Mouse (Mus musculus): ENCODE measurements around the gene Grid2. TPM values are rescaled to one million over a fixed set of nuclear protein-coding genes. Genes with fewer than 3 reads are reported as not detected.

Grid2 gene
- polyA plus RNA-seq, 1 experiment = not detected

- TF ChIP-seq GATA1 (IDR thresholded peaks at IDR 0.05; ENCODE audit: low read length) (no peak), TAL1 (IDR thresholded peaks at IDR 0.05; ENCODE audit: low read length) (no peak)
- no peaks in the 10 kb centered on the region for H3K4me1 ChIP-seq (ENCODE audit: control insufficient read depth)
- no peaks in the 10 kb centered on the region for H3K27me3 ChIP-seq (ENCODE audit: control insufficient read depth)
- H3K36me3 ChIP-seq (ENCODE audit: control insufficient read depth) = no peaks in the 10 kb centered on the region
- H3K4me3 ChIP-seq (replicated peaks) = no peak overlapping the region
- H3K9me3 ChIP-seq (ENCODE audit: control insufficient read depth, low read length) = no peaks in the 10 kb centered on the region
These were observed 1173.2 kb downstream of the Grid2 start for GRCm38 (mm10) chr6:64428898-64429297.

DNA sequence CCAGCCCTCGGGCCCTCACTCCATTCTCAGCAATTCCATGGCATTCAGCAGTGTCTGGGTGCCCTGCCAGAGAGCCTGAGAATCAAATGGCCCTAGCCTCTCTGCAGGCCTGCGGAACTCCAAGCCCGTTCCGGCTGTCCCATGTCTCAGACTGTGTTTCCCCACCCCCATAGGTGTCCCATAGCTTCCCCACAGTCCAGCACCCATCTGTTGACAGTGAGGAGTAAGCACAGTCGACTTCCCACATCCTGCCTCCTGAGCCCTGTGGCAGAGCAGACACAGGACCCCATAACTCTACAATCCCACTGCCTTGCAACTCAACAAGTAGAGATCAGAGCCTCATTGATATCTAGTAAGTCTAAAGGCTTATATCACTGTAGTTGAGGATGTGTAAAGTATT lies 1192.5 kb downstream of the Grid2 start:
- Histone ChIP-seq H3K9me3 (ENCODE audit: control insufficient read depth, low read length) (peaks cover 2% of the 10 kb centered on the region; the same call in 1 of the 2 replicates), H3K4me1 (ENCODE audit: control insufficient read depth) (no peaks in the 10 kb centered on the region), H3K36me3 (ENCODE audit: control insufficient read depth) (no peaks in the 10 kb centered on the region), H3K4me3 (replicated peaks) (no peak overlapping the region), H3K27me3 (ENCODE audit: control insufficient read depth) (no peaks in the 10 kb centered on the region)
- TF ChIP-seq TAL1 (IDR thresholded peaks at IDR 0.05; ENCODE audit: low read length) (no peak), GATA1 (IDR thresholded peaks at IDR 0.05; ENCODE audit: low read length) (no peak)

- no peaks in the 10 kb centered on the region for H3K4me1 ChIP-seq (ENCODE audit: control insufficient read depth)
- H3K9me3 ChIP-seq (ENCODE audit: control insufficient read depth, low read length) = peaks cover 2% of the 10 kb centered on the region; the same call in 1 of the 2 replicates
- TF ChIP-seq TAL1 (IDR thresholded peaks at IDR 0.05; ENCODE audit: low read length) = no peak
- TF ChIP-seq GATA1 (IDR thresholded peaks at IDR 0.05; ENCODE audit: low read length) = no peak
- no peak overlapping the region for H3K4me3 ChIP-seq (replicated peaks)
- no peaks in the 10 kb centered on the region for H3K36me3 ChIP-seq (ENCODE audit: control insufficient read depth)
- H3K27me3 ChIP-seq (ENCODE audit: control insufficient read depth) = no peaks in the 10 kb centered on the region
These were observed 1193.2 kb downstream of the Grid2 start for GRCm38 (mm10) chr6:64448864-64449355.

DNA sequence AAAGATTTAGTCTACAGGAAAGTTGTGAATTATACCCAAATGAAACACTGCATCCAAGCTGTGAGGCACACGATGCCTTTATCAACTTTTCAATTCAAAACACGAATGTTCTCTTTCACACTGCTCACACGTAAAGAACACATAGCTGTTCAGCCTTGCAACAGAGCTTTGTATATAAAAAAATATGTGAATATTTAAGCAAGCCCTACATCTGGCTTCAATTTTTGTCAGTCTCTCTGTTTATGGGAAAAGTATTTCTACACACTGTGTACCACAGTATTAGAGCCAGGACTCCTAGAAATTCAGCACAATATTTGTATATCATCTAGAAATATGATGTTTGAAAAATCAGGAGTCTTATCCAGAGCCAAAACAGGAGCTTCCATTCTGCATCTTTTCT lies 1195.1 kb downstream of the Grid2 start:
- no peak for TF ChIP-seq GATA1 (IDR thresholded peaks at IDR 0.05; ENCODE audit: low read length)
- TF ChIP-seq TAL1 (IDR thresholded peaks at IDR 0.05; ENCODE audit: low read length) = no peak
- Histone ChIP-seq H3K9me3 (ENCODE audit: control insufficient read depth, low read length) (peaks cover 2% of the 10 kb centered on the region; the same call in 1 of the 2 replicates), H3K27me3 (ENCODE audit: control insufficient read depth) (no peaks in the 10 kb centered on the region), H3K4me1 (ENCODE audit: control insufficient read depth) (no peaks in the 10 kb centered on the region), H3K36me3 (ENCODE audit: control insufficient read depth) (no peaks in the 10 kb centered on the region), H3K4me3 (replicated peaks) (no peak overlapping the region)

GRCm38 (mm10) chr6:64479884-64480283 lies 1224.2 kb downstream of the Grid2 start:
- TF ChIP-seq GATA1 (IDR thresholded peaks at IDR 0.05; ENCODE audit: low read length) (no peak), TAL1 (IDR thresholded peaks at IDR 0.05; ENCODE audit: low read length) (no peak)
- no peaks in the 10 kb centered on the region for H3K36me3 ChIP-seq (ENCODE audit: control insufficient read depth)
- peaks cover 3% of the 10 kb centered on the region; the same call in 1 of the 2 replicates for H3K9me3 ChIP-seq (ENCODE audit: control insufficient read depth, low read length)
- H3K4me1 ChIP-seq (ENCODE audit: control insufficient read depth) = no peaks in the 10 kb centered on the region
- H3K27me3 ChIP-seq (ENCODE audit: control insufficient read depth) = no peaks in the 10 kb centered on the region
- H3K4me3 ChIP-seq (replicated peaks) = no peak overlapping the region

- Histone ChIP-seq H3K36me3 (ENCODE audit: control insufficient read depth) (no peaks in the 10 kb centered on the region), H3K9me3 (ENCODE audit: control insufficient read depth, low read length) (peaks cover 3% of the 10 kb centered on the region; the same call in 1 of the 2 replicates), H3K27me3 (ENCODE audit: control insufficient read depth) (no peaks in the 10 kb centered on the region), H3K4me3 (replicated peaks) (no peak overlapping the region), H3K4me1 (ENCODE audit: control insufficient read depth) (no peaks in the 10 kb centered on the region)
- TF ChIP-seq TAL1 (IDR thresholded peaks at IDR 0.05; ENCODE audit: low read length) (no peak), GATA1 (IDR thresholded peaks at IDR 0.05; ENCODE audit: low read length) (no peak)
These were observed 1224.9 kb downstream of the Grid2 start for GRCm38 (mm10) chr6:64480592-64480991.

GRCm38 (mm10) chr6:64490313-64491067 lies 1234.8 kb downstream of the Grid2 start:
- H3K27me3 ChIP-seq (ENCODE audit: control insufficient read depth) = no peaks in the 10 kb centered on the region
- H3K36me3 ChIP-seq (ENCODE audit: control insufficient read depth) = no peaks in the 10 kb centered on the region
- H3K4me3 ChIP-seq (replicated peaks) = no peak overlapping the region
- H3K9me3 ChIP-seq (ENCODE audit: control insufficient read depth, low read length) = no peaks in the 10 kb centered on the region
- no peaks in the 10 kb centered on the region for H3K4me1 ChIP-seq (ENCODE audit: control insufficient read depth)
- TF ChIP-seq TAL1 (IDR thresholded peaks at IDR 0.05; ENCODE audit: low read length) (no peak), GATA1 (IDR thresholded peaks at IDR 0.05; ENCODE audit: low read length) (no peak)

- Histone ChIP-seq H3K4me3 (replicated peaks) (no peak overlapping the region), H3K9me3 (ENCODE audit: control insufficient read depth, low read length) (no peaks in the 10 kb centered on the region), H3K27me3 (ENCODE audit: control insufficient read depth) (no peaks in the 10 kb centered on the region), H3K4me1 (ENCODE audit: control insufficient read depth) (no peaks in the 10 kb centered on the region), H3K36me3 (ENCODE audit: control insufficient read depth) (no peaks in the 10 kb centered on the region)
- TF ChIP-seq GATA1 (IDR thresholded peaks at IDR 0.05; ENCODE audit: low read length) = no peak
- no peak for TF ChIP-seq TAL1 (IDR thresholded peaks at IDR 0.05; ENCODE audit: low read length)
These were observed 1248.7 kb downstream of the Grid2 start for GRCm38 (mm10) chr6:64504394-64504793.

DNA sequence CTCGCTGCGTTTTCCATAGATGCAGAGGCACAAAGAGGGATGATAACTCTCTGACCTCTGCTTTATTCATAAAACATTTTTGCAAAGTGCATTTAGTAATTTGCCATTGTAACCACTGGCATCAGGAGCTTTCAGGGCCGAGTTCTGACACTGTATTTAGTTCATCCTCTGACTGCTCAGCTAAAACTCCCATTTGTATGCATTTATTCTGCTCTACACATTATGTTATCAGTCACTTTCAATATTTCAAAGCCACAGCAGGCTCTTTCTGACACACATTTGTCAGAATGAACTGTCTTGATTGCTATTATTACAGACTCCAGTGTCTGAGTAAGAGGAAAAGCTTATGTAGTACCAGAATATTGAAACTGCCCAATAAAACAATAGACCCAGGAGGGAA lies 1286.5 kb downstream of the Grid2 start:
- no peaks in the 10 kb centered on the region for H3K27me3 ChIP-seq (ENCODE audit: control insufficient read depth)
- H3K36me3 ChIP-seq (ENCODE audit: control insufficient read depth) = no peaks in the 10 kb centered on the region
- TF ChIP-seq GATA1 (IDR thresholded peaks at IDR 0.05; ENCODE audit: low read length) = no peak
- TF ChIP-seq TAL1 (IDR thresholded peaks at IDR 0.05; ENCODE audit: low read length) = no peak
- no peaks in the 10 kb centered on the region for H3K4me1 ChIP-seq (ENCODE audit: control insufficient read depth)
- H3K4me3 ChIP-seq (replicated peaks) = no peak overlapping the region
- H3K9me3 ChIP-seq (ENCODE audit: control insufficient read depth, low read length) = peaks cover 3% of the 10 kb centered on the region; the same call in 1 of the 2 replicates

All from erythroblast, embryonic 14.5 days (primary cell).